Mouse (Mus musculus) MN1 (cell line): Measurements from ENCODE around the gene Wdr35.
"Not testable (repeated sequence)": the region's sequence is repeated elsewhere in the genome, so short reads cannot be mapped to it uniquely, and the experiment has no call there.

ENCODE experiments used
- DNase-seq: peaks from one replicate; pipeline ENCODE4 v3.0.0-alpha.2; 2016; ENCODE audit warnings: low spot score

The Wdr35 gene

DNA sequence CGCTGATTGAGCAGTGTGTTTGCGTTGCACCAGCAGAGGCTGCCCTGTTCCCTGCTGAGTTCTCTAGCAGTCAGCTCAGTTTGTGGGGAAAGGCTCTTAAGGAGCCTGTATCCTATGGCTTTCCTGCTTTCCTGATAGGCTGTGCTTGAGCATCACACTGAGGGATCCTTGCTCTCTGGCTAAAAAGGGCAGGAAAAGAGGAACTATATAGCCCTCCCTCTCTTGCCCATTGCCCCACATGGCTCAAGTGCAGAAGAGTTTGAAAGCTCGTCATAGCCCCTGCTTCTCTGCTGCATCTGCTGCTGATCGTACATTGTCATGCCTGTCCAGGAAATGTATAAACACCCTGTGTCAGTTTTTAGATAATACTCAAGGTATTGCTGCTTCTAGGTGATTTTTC, 33.5 kb downstream of the Wdr35 start:
- no peak for DNase-seq

DNA sequence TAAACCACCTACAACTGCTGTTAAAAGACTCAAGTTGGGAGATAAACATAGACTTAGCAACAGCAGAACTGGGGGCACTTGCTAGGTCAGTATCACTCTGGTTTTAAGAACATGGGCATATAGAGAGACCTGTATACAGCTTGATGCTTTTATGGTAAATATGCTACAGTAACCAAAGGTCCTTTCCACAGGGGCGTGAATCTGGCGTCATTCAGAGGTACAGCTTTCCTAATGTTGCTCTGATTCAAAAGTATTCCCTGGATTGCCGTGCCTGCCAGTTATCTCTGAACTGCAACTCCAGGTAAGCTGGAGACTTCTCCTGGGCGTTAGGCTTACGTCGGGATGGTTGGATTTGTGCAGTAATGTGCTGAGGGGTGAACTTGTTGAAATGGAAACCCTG, 34.1 kb downstream of the Wdr35 start:
- DNase-seq, result no peak

DNA sequence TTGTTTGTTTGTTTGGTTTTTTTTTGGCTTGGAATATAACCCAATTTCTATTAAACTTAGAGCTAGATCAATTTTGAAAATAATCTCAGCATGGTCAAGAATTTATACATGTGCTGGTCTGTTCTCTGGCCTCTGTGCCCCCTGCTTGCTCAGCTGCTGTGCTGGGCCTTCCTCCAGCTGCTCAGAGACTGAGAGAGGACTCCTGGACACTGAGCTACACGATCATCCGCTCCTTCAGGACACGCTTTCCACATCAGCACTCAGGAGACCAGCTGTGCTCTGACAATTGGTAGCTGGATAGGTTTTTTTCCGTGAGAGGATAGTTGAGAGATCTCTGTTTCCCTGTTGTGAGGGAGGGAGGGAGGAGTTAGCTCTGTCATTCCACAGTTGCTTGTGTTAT, 36.6 kb downstream of the Wdr35 start:
- no peak for DNase-seq

DNA sequence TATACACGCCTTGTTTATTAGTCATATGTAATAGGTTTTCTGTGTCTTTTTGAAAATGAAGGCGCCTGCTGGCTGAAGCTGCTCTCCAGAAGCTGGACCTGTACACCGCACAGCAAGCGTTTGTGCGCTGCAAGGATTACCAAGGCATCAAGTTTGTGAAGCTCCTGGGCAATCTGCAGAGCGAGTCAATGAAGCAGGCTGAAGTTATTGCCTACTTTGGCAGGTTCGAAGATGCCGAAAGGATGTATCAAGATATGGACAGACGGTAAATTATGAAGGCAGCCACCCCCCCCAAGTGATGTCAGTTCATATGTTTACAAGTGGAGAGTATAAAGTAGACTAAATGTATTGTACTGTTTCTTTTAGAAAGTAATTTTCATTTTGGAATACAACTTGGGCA, 42.7 kb downstream of the Wdr35 start:
- no peak for DNase-seq

DNA sequence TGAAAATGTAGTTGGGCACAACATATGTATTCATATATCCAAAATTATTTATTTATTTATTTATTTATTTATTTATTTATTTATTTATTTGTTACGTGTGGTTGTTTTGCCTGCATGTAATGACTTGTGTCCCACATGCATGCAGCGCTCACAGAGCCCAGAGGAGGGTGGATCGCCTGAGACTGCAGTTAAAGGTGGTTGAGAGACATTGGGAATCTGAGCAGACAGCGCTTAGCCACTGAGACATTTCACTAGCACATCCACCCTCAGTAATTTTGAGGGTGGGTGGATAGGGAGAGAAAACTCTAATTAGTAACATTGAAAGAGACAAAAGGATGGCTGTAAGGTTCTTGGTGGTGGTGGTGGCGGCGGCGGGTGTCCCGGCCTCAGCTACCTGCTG, 46.7 kb downstream of the Wdr35 start:
- DNase-seq, result no peak

DNA sequence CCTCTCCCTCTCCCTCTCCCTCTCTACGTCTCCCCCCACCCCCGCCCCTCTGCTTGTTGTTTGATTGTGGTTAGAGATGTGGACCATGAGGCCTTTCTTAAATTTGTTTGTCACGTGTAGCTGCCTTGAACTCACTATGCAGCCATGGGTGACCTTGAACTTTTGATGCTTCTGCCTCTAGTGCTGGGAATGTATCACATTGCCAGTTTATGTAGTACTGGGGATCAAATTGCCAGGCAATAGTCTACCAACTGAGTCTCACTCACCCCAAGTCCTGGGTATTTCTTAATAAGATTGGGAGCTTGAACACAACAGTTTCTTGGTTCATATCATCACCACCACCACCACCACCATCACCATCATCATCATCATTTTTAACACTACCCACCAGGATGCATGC, 47.3 kb downstream of the Wdr35 start:
- DNase-seq, result no peak

DNA sequence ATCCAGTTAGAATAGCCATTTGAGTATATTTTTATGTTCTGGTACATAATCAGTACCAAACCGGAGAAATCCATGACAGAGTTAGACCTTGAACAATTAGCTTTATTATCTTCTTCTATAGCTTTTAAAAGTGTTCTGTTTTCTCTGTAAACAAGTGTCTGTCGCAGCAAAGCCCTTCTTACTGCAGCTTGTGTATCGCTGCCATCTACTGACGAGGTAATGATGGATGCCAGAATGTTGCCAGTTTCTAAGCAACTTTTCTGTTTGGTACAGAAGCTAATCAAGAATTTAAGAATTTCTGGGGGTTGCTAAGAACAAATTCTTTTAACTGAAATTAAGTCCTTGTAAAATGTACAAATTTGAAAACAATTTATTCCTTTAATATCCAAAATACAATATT, 49.3 kb downstream of the Wdr35 start:
- DNase-seq, result peak; percentile 38

DNA sequence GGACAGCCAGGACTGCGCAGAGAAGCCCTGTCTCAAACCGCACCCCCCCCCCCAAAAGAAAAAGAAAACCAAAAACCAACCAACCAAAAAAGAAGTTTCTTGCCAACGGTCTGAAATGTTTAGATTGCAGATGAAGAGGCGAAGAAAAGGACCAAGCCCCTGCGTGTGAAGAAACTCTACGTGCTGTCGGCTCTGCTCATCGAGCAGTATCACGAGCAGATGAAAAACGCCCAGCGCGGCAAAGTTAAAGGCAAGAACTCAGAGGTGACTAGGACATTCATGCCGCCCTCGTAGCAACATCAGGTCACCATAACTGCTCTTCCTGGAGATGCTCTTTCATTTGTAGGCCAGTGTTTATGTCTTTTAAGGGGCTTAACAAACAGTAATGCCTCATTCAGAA, 50.4 kb downstream of the Wdr35 start:
- no peak for DNase-seq

DNA sequence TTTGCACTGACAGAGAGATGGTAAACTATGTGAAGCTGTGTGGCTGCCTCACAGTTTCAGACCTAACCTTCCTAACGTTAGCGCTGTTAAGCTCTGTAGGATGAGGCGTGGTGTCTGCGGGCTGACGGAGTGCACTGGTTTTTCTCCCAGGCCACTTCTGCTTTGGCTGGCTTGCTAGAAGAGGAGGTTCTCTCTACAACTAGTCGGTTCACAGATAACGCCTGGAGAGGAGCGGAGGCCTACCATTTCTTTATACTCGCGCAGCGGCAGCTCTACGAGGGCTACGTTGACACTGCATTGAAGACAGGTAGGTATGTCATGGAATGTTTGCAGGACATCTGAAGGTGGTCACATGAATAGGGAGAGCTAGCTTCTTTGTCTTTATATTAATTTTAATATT, 51.0 kb downstream of the Wdr35 start:
- no peak for DNase-seq

DNA sequence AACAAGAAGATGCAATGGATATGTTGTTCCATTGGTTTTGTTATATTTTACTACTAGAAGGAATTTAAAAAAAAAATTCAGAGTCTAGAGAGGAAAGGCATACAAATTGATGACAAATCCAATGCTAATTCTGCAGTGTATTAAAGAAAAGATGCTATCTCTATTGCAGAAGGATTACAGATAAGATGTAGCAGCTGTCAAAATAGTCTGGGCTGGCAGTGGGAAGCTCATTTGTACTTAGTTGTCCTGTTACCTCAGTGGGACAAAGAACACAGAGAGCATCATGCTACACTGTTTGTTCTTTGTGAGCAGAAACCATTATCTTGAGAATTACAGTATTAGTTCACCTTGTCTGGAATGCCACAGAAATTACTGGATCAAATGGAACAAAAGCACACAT, 53.2 kb downstream of the Wdr35 start:
- DNase-seq, result no peak

DNA sequence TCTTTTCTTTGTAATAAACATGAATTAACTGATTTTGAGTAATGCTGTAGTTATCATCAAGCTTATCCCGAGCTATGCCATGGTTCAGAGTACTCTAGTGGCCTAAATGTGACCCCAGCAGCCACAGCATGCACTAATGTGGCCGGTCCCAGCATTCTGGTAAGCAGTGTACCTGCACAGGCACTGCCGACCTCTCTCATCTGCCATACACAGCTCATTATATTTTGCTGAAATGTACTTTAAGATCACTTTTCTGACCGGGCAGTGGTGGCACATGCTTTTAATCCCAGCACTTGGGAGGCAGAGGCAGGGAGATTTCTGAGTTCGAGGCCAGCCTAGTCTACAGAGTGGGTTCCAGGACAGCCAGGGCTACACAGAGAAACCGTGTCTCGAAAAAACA, 55.1 kb downstream of the Wdr35 start:
- not testable (repeated sequence) for DNase-seq

DNA sequence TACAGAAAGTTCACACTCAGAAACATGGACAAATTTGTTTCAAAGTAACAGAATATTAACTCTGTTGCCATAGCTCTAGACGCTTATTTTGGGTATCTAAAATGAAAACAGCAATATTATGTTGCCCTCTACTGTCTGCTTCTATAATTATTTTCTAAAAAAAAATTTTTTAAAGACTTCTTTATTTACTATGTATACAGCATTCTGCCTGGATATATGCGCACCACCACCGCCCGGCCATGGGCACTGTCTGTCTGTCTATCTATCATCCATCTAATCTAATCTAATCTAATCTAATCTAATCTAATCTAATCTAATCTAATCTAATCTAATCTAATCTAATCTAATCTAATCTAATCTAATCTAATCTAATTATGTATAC, 55.8 kb downstream of the Wdr35 start:
- DNase-seq, result no peak

DNA sequence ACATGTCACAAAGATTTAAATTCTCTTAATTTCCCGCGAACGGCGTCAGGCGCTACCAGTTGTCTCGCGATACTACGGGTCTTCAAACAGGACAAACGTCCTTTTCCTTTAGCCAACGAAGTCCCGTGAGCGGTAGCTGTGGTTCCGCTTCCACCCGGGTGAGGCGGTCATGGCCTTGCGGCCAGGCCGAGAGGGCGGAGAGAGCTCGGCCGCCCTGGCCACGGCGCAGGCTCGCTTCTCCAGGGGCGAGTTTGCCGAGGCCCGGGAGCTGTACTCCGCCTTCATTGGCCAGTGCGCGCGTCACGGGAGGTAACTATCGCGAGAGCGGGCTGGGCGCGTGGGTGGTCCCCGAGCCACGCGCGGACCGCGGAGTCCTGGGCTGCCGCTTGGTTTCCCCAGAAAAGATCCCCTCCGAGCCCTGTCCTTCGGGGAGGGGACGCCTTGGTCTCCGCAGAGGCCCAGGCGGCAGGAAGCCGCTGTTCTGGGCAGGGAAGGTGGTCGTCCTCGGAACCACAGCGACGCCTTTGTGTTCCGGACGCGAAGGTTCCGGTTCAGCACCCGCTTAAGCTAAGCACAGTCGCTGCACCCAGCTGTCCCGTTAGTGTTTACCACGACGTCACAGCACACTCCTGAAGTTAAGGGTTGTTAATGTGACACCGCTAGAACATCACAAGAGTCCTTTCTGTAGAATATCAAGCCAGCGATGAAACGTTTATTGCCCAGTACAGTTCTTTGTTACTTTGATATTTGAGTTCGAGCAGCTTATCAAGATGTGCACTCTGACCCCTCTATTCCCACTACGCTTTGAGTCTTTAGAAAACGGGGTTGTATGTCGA, 56.4 kb downstream of the Wdr35 start, which contains the start of gene Ttc32:
TSS of gene Ttc32 (plus strand) at position 110 of the 836 bp plus-strand sequence.
- peak; percentile 98 for DNase-seq

DNA sequence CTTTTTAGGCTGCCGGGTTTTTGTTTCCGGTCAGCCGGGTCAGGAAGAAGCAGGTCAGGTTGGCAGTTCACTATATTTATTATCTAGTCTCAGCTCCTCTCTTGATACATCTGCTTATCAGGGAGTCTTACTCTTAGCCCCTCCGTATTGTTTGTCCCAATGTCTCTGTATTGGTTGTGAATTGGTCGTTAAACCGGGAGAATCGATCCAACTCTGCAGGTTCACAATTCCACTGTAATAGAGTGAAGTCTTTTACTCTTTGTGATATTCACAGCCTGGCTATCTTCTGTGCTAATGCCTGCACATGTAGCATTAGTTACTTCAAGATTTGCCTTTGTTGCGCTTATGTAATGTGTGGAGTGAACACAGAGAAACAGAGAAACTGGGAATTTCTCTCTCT, 57.5 kb downstream of the Wdr35 start:
- peak; percentile 11 for DNase-seq

DNA sequence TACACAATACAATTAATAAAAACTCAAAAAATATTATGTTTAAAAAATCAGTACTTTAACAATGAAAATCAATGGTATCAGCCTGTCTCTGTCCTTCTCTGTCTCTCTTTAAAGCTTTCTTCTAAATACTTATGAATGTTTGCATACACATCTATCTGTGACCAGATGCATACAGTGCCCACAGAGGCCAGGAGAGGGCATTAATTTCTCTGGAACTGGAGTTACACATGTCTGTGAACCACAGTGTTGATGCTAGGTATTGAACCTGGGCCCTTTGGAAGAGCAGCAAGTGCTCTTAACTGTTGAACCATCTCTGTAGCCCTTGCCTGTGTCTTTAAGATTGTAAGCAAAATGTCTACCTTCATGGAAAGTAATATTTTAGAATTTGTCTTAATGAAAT, 59.4 kb downstream of the Wdr35 start:
- DNase-seq, result no peak

DNA sequence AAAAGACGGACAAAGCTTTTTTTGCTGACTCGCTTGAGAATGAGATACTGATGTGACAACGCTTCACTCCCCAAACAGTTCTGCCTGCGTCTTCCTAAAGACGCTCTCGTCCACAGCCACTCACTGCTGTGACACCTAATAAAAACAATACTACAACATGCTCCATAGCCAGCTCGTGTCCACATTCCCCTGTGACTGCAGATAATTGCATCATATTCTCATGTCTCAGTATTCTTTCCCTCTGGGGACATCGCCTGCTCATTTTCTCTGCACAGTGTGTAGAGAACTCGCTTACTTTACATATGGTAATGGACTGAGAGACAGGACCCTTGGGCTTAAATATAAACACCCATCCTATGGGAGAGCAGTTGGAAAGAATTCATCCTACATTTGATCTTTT, 62.7 kb downstream of the Wdr35 start:
- no peak for DNase-seq

DNA sequence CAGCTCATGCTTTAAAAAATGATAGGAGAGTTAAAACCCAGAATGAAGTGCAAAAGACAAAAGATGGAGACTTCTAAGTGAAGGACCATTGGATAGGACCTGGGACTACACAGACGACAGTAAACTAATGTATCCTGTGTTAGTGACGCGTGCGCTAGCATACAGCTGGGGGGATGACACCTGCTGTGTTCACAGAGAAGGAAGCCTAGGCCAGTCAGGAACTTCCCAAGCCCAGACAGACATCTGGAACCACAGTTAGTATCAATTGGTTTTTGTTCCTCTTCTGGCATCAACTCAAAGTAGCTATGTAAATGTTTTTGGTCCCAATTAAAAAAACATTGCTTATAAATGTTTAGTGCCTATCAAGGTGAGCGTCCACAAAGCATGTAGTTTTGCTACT, 66.5 kb downstream of the Wdr35 start:
- no peak for DNase-seq

DNA sequence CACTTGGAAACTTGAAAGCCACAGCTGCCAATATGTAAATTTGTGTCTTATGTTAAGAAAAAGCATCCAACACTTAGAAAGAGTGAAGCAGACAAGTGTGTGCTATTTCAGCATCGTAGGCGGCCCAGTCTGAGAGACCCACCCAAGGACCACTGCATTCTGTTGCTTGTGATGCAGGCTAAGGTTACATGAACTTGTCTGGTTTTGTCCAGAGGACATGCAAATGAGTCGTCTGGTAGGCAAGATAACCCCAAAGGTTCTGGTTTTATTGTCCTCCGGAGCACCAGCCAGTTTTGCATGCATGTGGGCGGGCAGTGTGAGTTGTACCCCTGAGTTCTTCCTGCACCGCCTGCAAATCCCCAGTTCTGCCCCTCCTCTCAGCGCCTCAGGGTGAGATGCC, 67.0 kb downstream of the Wdr35 start:
- DNase-seq, result no peak

DNA sequence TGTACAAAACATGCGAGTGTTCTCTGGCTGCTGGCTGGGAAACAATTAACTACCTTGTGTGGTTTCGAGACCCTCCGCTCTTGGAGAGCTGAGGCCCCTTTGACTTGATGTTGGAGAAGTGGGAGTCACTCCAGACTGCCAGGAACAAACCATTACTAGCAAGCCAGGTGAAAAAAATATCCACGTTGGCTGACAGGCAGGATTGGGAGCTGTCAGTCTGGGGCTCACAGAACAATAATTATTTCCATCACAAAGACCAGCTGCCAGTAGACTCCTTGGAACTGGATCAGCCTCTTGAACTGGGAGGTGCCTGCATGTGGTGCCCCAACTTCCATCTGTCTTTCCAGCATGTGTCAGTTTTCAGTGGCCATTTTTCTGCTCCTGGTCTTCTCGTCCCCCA, 68.6 kb downstream of the Wdr35 start:
- DNase-seq, result no peak

DNA sequence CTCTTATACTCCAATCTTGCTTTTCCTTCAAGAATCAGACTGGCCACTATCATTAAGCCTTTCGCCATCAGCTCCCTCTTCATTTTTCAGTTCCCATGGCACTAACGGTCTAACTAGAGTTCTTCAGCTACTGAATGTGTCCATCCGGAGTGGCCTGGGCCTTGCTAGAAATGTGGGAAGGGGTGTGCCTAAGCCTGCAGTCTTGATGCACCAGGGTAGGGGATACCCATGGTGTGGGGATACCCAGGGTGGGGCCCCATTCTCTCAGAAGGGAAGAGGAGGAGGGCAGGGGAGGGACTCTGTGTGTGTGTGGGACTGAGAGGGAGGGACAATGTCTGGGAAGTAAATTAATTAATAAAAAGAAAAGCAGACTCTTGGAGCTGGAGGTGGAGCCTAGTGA, 69.1 kb downstream of the Wdr35 start:
- DNase-seq, result no peak

DNA sequence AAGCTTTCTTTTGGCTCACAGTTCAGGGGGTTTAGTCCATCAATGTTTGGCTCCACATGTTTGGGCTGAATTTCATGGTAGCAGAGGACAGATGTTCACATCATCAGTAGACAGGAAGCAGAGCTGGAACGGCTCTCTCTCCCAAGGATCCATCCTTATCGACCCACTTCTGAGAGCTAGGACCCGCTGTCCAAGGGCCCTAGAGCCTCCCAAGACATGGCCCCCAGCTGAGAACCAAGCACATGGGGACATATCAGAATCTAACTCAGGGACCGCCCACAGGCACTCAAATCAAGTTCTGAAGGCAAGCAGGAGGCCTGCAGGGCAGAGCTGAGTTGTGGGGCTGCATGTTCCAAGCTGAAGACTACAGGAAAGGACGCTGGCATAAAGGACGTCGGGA, 71.0 kb downstream of the Wdr35 start:
- no peak for DNase-seq

DNA sequence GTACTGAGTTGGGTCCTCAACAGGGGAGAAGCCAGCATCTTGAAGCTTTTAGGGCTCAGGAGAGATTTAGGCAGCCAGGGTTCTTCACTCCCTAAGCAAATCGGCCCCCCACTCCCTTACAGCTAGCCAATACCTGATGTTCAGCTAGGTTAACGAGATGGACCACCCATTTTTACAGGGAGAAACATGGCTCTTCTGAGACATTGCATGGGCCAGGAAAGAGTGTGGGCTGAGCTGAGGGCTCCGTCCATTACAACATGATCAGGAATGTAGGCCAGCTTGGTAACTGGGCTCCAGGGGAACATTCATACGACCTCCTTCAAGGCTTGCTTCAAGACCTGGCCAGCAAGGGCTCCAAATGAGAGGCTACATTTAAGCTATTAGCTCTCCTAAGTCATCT, 73.0 kb downstream of the Wdr35 start:
- DNase-seq, result no peak

DNA sequence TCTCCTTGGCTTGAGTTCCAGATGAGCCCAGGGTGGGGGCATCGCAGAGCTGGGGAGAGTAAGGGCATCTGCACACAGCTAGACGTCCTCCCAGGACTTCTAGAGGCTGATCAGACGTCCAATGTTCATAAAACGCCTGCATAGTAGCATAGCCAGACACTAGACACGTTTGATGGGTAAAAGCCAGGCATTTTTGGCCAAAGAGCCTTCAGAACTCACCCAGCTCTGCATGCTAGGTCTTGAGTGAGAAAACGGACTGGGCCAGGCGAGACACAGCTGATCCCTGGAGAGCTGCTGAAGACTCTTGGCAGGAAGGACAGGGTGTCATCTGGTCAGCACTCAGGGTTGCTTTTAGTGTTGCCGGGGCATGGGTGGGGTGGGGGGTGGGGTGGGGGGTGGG, 74.4 kb downstream of the Wdr35 start:
- no peak for DNase-seq

DNA sequence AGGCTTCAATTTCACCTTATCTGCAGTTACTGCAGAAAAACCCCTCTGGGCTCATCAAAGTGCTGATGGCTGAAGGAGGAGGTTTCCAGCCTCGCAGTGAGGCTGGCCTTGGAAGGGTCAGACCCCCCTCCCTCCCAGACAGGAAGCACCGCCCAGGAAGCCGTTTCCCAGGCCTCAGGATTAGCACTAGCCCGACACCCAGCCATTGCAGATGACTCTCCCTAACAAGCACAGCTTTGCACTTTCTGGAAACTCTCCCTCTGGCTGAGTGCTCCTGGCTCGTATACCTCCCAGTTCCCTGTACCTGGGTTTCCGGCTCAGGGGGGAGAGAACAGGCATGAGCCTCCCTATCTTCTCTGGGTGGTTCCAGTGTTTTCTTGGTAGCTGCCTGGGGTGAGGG, 77.1 kb downstream of the Wdr35 start:
- no peak for DNase-seq
